Mouse (Mus musculus) E14TG2a.4 (cell line): ENCODE measurements around the gene Hnrnpdl.

Experiments used
- CTCF ChIP-seq: conservative IDR thresholded peaks from 2 replicates; pipeline ENCODE4 v1.5.1; 2014; ENCODE audit warnings: low read length
- NANOG ChIP-seq: IDR thresholded peaks from 2 replicates; pipeline ENCODE4 v1.6.1; 2014; ENCODE audit warnings: borderline replicate concordance, low read length, mixed read lengths
- POU5F1 ChIP-seq: IDR thresholded peaks from 2 replicates; pipeline ENCODE4 v1.6.1; 2014; ENCODE audit warnings: low read length, borderline replicate concordance

DNA sequence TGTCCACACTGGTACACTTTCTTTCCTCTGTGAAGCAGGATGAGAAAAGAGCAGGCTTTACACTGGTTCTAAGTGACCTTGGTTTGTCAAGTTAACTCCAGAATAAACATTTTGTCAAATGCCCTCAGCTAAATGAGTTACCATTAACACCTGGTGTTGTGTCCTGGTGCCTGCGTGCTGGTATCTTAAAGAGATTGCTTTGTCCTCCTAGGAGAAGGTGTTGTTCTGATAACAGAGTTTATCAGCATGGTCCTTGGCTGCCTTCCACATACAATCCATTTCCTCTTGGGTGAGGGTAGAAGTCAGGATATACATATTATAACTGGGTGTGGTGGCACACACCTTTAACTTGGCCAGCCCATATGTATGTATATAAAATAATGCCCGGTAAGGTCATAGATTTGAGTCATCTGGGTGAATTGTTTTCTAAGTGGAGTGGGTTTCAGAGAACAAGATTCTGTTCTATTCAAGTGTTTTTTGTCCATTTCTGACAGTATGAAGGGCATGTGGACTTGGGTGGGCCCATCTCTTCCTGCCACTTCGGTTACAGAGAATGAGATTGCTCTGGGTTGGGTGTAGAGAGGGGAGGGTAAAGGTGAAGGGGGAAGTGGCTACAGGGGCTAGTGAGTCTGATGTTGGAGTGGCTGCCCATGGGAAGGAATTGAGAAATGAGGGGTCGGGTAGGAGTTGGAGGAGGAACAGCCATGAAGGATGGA, 33.0 kb downstream of the Hnrnpdl start:
- TF ChIP-seq CTCF (no peak), POU5F1 (no peak), NANOG (no peak)
